Mouse (Mus musculus) kidney, adult 2 months (tissue): Measurements from ENCODE around the gene Depp1. TPM values are rescaled to one million over a fixed set of nuclear protein-coding genes. Genes with fewer than 3 reads are reported as not detected.

Experiments
- DNase-seq: peaks from one replicate; pipeline ENCODE4 v3.0.0; 2021
- H3K27ac ChIP-seq: fragments of 200-500 bp; 2 replicates; pipeline ENCODE4 v1.5.1; 2012; ENCODE audit warnings: low read depth, low read length, control low read depth, inconsistent platforms; ENCODE audit not compliant: insufficient read depth
- H3K27me3 ChIP-seq: fragments of 200-500 bp; replicated peaks from 2 replicates; pipeline ENCODE4 v1.6.1; 2012; ENCODE audit warnings: mild to moderate bottlenecking, moderate library complexity, low read length, inconsistent platforms; ENCODE audit not compliant: control insufficient read depth, insufficient read depth
- H3K36me3 ChIP-seq: fragments of 200-500 bp; 2 replicates; pipeline ENCODE4 v1.6.1; 2012; ENCODE audit warnings: mild to moderate bottlenecking, moderate library complexity, low read length, inconsistent platforms; ENCODE audit not compliant: control insufficient read depth, insufficient read depth
- H3K4me1 ChIP-seq: fragments of 200-500 bp; 2 replicates; pipeline ENCODE4 v1.6.1; 2011; ENCODE audit warnings: low read length; ENCODE audit not compliant: control insufficient read depth, insufficient read depth
- H3K4me3 ChIP-seq: fragments of 200-500 bp; 2 replicates; pipeline ENCODE4 v1.5.1; 2011; ENCODE audit warnings: mild to moderate bottlenecking, low read depth, low read length, control low read depth; ENCODE audit not compliant: insufficient read depth
- CTCF ChIP-seq: fragments of 200-500 bp; conservative IDR thresholded peaks from 2 replicates; pipeline ENCODE4 v1.5.1; 2011; ENCODE audit warnings: low read depth, mild to moderate bottlenecking, control low read depth, low read length, moderate library complexity, mixed read lengths; ENCODE audit not compliant: insufficient read depth, insufficient read length
- POLR2A ChIP-seq: fragments of 200-500 bp; IDR thresholded peaks from one replicate; pipeline ENCODE4 v1.6.1; 2011; ENCODE audit warnings: low read depth, low read length, control low read depth
- WGBS: fragments of 180-500 bp; shearing (Covaris S2); methylation state at CpG from one replicate; pipeline ENCODE4 v1.1.7; 2018; 5-methylcytosine and 5-hydroxymethylcytosine counted together
- polyA plus RNA-seq: library from polyadenylated mRNA; depleted of rRNA; stranded (reverse); fragments of >200 nt; gene quantifications from 2 replicates; pipeline ENCODE4 v1.2.3, GENCODE M21; 2012

Depp1 gene
- polyA plus RNA-seq, 1 experiment, result 14.3 TPM

DNA sequence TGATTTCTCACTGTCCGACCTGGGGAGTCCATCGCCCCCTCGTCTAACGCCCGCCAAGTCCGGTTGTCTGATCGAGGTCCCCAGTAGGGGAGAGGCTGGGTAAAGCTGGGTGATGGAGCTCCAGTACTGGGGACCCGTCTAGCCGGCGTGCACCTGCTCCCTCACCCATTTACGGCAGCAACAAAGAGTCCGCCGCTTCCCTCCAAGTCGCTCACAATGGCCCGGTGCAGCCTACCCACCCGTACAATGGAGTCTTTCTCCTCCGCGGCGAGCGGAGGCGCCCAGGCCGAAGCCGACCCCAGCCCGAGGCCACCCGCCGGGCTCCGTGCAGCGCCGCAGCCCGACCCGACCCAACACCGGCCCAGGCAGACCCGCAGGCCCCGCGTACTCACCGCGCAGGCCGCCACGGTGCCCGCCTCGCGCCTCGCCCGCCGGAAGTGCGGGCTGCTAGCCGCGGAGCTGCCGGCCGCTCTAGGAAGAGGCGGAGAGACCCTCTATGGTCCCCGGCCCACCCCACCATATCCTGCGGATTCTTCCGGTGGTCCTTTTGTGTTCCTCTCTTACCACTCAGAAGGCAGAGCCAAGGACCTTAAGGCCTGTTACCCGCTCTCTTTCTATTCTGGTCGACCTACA, 21.8 kb upstream of the Depp1 start, which contains the start of gene Zfp422:
Gene Zfp422, minus strand, starts transcription at position 461 of the 633 bp plus-strand sequence.
- Histone ChIP-seq H3K27me3 (no peaks in the 10 kb centered on the region), H3K4me3 (peak within 1 kb of the TSS; percentile 74), H3K4me1 (no peaks in the 10 kb centered on the region), H3K36me3 (no peaks in the 10 kb centered on the region), H3K27ac (peak within 1 kb of the TSS; percentile 73)
- TF ChIP-seq CTCF (no peak), POLR2A (no peak)
- under 1% methylated on average over 56 of the region's 56 CpGs for WGBS
- peak; percentile 69 for DNase-seq

DNA sequence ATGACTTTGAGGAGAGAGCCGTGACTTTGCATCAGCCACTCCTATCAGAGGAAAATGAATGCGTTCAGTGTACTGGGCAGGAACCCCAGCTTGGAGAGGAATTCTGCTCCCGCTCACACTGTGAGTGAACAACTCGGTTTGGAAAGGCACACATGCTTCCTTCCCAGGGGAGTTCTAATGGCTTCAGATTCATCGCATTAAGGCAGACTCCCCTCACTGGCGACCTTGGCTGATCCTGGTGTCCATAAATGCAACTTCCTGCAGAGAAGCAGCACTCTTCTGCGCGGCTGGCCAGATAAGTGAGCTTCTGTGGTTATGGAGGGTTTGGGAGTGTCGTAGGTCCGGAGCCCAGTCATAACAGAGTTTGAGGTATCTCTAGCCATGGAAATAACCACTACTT, 20.6 kb upstream of the Depp1 start:
- Histone ChIP-seq H3K4me3 (no peak overlapping the region), H3K27ac (no peak overlapping the region), H3K4me1 (peaks cover under 1% of the 10 kb centered on the region), H3K27me3 (no peaks in the 10 kb centered on the region), H3K36me3 (no peaks in the 10 kb centered on the region)
- TF ChIP-seq CTCF (no peak), POLR2A (no peak)
- 82% methylated on average over 10 of the region's 10 CpGs for WGBS
- no peak for DNase-seq

DNA sequence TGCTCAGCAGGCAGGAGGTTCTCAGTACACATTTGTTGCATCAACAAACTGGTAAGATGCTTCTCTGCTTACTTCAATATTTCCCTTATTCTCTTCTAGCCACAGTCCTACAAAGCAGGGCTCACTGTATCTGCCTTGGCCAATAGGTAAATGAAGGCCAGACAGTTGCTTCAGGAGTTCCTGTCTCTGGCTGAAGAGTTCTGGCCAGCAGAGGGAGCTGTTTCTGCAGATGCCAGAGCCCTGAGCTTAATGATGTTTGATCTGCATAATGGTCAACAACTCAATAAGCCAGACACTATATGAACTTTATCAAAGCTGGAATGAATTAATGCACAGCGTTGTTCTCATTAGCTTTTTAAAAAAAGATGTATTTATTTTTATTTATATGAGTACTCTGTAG, 18.3 kb upstream of the Depp1 start:
- no peaks in the 10 kb centered on the region for H3K36me3 ChIP-seq
- DNase-seq, result peak; percentile 92
- H3K4me1 ChIP-seq, result peaks cover 21% of the 10 kb centered on the region
- H3K4me3 ChIP-seq, result no peak overlapping the region
- WGBS, result 57% methylated on average over 1 of the region's 1 CpGs
- no peaks in the 10 kb centered on the region for H3K27me3 ChIP-seq
- no peak overlapping the region for H3K27ac ChIP-seq
- peak; percentile 90 for TF ChIP-seq CTCF
- no peak for TF ChIP-seq POLR2A

DNA sequence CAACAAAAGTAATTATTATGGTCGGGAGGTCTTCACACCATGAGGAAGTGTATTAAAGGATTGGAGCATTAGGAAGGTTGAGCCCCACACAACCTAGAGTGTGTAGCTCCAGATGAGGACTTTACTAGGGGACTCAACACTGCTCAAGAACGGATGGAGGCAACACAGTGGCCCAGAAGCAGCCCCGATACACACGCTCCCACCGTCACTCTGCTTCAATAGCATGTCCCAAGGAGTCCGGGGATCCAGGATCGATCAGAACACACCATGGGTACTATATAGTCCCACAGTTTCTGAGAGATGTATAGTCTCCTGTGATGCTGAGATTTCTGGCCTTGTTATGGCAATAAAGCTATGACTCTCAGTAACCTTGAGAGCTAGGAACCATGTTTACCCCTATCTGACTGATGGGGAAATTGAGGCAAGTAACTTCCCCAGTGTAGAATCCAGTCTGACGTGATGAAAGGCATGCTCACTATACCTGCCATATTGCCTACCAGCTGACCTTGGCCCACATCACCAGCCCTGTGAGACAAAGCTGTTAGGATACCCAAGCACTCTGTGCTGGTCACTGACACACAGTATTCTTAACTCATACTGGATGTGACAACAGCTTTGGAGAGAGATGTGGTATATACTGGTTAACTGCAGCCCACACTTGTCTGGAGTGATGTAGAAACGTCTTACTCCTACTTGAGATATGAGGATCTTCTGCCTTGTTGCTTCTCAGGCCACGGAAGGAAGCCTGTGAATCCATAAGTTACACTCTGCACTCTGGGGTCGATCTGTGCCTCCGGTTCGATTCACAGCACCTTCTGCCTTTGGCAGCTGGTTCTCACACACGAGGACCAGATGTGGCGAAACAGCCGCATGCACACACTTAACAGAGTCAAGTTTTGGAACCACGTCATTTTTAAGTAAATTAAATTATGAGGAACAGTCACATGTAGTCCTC, 16.4 kb upstream of the Depp1 start:
- Histone ChIP-seq H3K4me1 (peaks cover 21% of the 10 kb centered on the region), H3K36me3 (no peaks in the 10 kb centered on the region), H3K27me3 (no peaks in the 10 kb centered on the region), H3K4me3 (no peak overlapping the region), H3K27ac (no peak overlapping the region)
- 96% methylated on average over 17 of the region's 17 CpGs for WGBS
- DNase-seq, result no peak
- TF ChIP-seq POLR2A, result no peak
- no peak for TF ChIP-seq CTCF

DNA sequence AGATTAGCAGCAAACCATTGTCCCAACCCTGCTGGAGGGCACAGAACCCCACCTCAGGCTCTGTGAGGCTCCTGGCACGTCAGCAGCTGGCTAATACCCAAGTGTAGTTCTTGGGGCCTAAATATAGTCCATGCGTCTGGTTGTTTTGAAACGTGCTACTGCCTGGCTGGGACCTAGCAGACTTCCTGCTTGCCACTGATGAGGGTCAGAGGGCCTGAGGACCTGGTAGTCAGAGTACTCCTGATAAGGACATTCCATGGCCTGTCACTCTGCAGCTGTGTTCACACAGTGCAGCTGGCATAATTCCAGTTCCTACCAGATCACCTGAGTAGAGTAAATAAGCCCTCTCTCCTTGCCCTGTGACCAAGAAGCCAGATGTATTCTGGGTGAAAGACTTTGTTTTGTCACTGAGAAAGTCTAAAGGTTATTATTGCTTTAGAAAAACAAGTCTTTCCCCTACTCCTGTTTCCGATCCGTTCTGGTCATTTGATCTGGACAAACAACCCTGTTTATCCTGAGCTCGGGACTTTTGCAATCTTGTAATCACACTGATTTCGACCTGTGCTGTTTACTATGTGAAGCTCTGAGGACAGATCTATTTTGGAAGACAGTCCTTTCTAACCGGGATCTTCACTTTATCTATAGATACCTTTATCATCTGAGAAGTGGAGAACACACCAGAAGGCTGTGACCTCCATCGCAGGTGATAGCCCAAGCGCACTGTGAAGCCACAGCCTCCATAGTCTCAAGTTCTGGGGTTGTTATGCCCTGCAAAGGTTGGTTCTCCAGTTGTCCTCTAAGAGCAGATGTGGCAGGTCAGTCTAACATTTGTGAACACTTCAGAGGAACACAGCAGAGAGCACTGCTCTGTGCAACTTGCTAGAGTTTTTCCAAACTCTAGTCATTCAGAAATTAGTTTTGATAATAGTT, 14.9 kb upstream of the Depp1 start:
- TF ChIP-seq CTCF (no peak), POLR2A (no peak)
- Histone ChIP-seq H3K36me3 (no peaks in the 10 kb centered on the region), H3K27me3 (no peaks in the 10 kb centered on the region), H3K4me3 (no peak overlapping the region), H3K4me1 (peaks cover 21% of the 10 kb centered on the region), H3K27ac (peak overlapping the region; percentile 94)
- WGBS, result 20% methylated on average over 10 of the region's 10 CpGs
- peak; percentile 91 for DNase-seq

DNA sequence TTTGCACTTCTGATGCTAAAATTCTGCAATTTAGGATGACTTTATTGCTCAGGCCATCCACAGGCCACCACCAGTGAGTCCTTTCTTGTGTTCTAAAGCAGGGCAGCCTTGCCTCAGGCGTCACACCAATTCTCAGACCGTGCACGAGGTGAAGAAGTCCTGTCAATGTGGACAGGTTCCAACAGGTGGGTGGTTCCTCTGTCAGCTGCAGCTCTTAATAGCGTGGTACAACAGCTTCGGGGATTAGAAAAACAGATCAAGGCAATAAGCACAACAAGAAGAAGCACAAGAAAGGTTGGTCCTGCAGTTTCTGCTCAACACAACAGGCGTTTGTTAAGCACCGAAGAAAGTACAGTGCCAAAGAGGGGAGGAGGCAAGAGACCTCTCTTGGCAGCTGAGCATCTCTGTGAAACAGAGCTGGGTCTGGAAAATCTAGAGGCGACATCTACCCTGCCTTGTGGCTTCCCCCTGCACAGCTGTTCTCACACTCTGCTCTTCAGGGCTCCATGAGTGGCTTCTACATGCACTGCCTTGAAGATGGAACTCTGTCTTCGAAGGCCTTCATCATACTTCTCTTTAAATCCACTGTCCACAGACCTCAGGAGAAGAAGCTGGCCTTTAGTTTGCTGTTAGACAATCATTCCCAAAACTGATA, 13.7 kb upstream of the Depp1 start:
- Histone ChIP-seq H3K4me3 (no peak overlapping the region), H3K36me3 (no peaks in the 10 kb centered on the region), H3K4me1 (peaks cover 21% of the 10 kb centered on the region), H3K27ac (peak overlapping the region; percentile 94; the same call in 1 of the 2 replicates), H3K27me3 (no peaks in the 10 kb centered on the region)
- TF ChIP-seq POLR2A (no peak), CTCF (no peak)
- DNase-seq, result peak; percentile 28
- 71% methylated on average over 9 of the region's 9 CpGs for WGBS
